Mouse (Mus musculus) adrenal gland, postnatal 10 days (tissue): Measurements from ENCODE around the gene Faap24. TPM values are rescaled to one million over a fixed set of nuclear protein-coding genes. Genes with fewer than 3 reads are reported as not detected.

ENCODE experiments used
- DNase-seq: peaks from one replicate; pipeline ENCODE4 v3.0.0; 2021; ENCODE audit warnings: mixed read lengths
- total RNA-seq, 2 experiments: library from RNA; stranded (reverse); gene quantifications; 2 replicates each; pipeline ENCODE4 v1.2.3; 2021

Gene Faap24
- total RNA-seq, 2 experiments from 2014 or later: 5.1 to 6.9 TPM

GRCm38 (mm10) chr7:35371096-35371495 lies 25.5 kb downstream of the Faap24 start:
- no peak for DNase-seq

DNA sequence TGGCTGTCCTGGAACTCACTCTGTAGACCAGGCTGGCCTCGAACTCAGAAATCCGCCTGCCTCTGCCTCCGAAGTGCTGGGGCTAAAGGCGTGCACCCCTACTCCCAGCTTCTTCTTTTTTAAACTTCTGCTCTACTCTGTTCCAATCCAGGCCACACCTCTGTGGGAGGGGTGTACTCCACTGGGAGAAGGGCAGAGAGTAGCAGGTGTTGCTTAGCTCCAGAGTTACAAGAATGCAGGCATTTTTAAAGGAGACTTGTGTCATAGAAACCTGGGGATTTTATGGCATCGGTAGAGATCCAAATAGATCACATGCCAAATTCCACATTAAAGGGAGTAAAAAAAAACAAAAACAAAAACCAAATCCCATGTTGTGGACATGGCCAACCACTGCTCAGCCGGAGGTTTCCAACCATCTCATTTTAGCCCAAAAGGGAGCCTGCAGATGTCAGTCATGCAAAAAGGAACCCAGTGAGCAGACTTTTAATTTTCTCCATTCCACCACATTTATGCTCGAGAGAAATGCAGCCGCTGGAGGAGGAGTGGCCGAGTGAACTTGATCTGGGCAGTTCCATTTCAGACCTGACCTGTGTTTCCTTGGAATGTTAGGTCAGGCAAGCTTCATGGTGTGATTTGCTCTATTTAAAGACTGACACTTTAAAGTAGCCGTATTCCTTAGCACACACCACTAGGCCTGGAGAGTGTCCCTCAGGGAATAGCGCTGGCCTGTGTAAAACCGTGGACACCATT lies 31.3 kb downstream of the Faap24 start:
- DNase-seq: no peak

GRCm38 (mm10) chr7:35362868-35363267 lies 33.8 kb downstream of the Faap24 start:
- DNase-seq: no peak

DNA sequence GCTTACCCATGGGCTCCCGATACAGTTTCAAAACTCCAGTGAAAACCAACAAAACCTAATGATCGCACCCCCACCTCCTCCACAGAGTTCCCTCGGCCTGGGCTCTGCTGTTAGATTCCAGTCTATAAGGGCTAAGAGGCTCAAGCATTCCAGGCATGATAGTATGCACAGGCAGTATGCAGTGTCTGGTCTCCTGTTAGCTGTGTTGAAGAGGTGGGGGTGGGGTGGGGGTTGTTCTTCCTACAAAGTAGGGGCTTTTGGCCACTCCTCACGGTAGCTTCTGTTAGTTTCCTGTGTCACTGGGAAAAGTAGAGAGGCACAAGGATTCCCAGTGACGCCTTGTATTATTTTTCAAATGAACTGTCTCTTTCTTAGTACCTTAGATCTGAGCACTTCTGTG lies 34.4 kb downstream of the Faap24 start:
- no peak for DNase-seq

DNA sequence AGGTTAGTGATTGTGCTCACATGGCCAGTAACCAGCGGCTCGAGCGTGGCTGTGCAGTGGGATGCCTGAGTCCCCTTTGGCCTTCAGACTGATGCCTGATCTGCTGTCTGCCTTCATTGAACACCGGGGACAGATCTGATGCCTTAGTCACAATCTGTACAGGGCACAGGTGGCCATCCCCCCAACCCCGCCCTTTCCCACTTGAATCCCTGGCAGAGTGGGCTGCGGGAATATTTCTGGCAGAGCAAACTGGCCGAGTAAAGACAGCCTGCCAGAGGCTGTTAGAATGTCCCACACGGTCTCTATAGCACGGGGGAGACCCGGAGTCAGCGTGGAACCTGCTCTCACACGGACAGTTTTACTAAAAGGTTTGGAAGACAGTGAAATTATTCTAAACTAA lies 39.0 kb downstream of the Faap24 start:
- DNase-seq: no peak

DNA sequence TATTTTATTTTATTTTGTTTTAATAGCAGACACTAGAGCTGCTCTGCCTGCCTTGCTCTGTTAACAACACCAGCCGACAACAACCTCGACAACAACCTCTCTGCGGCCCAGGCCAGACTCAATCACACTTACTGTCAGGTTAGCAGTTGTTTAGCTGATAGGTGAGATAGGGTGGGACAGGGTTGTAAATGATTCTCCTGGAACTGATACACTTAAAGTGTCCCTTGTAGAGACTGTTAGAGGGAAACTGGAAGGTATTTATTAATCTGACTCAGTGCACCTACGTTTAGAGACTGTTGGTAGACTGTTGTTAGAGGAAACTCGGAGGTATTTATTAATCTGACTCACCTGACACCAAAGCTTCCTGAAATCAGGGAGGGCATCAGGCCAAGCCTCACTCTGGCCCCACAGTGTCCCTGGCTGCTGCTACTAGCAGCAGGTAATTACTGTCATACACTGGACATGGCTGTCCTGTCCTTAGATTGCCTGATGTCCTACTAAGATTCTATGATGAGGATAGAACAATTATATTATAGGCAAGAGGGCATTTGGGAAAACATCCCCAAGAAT lies 41.2 kb downstream of the Faap24 start:
- DNase-seq: no peak

- no peak for DNase-seq
These were observed 43.3 kb downstream of the Faap24 start for GRCm38 (mm10) chr7:35353306-35353705.

DNA sequence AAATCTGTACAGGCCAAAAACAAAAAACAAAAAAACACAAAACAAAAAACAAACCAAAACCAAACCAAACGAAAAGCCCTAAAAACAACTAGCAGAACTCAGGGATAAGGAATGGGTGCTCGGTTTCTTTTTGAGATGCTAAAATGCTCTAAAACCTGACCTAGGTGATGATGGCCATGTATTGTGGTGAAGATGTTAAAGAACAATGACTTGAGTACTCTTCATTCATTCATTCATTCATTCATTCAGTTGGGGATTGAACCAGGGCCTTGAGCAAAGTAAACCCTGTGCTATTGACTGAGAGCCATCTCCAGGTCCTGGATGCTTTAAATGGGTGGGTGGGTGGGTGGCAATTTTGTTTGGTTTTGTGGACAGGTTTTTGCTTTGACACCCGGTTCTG lies 45.5 kb downstream of the Faap24 start:
- no peak for DNase-seq

- DNase-seq: no peak
These were observed 46.6 kb downstream of the Faap24 start for GRCm38 (mm10) chr7:35349886-35350684.

DNA sequence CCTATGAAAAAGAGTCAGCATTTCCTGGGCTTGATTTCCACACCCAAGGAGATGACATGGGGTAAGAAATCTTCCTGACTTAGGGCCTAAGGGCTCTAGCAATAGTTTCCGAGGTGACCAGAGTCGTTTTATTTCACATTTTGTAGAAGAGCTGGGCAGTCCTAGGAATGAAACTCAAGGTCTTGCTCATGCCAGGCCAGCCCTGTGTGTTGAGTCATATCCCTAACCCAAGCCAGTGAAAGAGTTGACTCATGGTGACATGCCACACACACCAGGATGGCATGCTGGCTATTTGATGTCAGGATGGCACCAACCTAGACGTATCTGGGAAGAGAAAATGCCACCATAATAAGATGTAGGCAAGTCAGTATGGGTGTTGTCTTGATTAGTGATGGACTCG lies 47.6 kb downstream of the Faap24 start:
- peak; percentile 24 for DNase-seq

DNA sequence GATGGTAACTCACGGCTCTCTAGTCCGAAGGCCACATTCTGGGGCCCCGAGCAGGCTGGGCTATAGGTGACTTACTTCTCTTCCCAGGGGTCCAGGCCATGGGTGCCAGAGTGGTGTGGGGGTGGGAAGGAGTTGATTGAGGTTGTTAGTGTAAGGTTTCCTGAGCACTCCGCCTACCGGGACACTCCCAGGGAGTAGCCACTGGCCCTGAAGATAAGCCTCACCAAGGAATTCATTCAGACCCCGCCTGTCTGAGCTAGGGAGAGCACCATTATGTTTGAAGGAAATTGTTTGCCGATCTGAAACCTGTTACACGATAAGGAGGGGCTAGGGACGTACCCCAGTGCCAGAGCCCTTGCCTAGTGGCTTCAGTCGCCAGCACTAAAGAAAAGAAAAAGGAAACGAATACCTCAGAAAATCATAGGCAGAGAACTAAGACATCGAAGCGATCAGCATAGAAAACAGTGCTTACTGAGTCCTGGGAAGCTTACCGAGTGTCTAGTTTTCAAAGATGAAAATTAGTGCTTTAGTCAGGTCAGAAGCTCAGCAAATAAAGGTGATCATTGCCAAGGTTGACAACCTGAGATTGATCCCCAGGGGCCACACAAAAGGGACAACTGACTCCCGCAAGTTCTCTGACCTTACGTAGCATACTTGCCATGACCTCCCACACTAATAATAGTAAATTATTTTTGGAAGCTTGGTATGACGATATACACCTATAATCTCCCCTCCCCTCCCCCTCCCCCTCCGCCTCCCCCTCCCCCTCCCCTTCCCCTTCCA lies 48.5 kb downstream of the Faap24 start:
- no peak for DNase-seq

- DNase-seq: no peak
These were observed 51.8 kb downstream of the Faap24 start for GRCm38 (mm10) chr7:35344785-35345330.

- DNase-seq: no peak
These were observed 54.1 kb downstream of the Faap24 start for GRCm38 (mm10) chr7:35342498-35342897.

Other genes starting within 250 kb of the Faap24 start
- gene Slc7a10, start 210.5 kb downstream of the Faap24 start, total RNA-seq: 1 to 10 TPM; 2.0 to 3.8 TPM
- 10 to 100 TPM; 15.6 to 17.7 TPM for gene Lrp3, start 181.3 kb downstream of the Faap24 start, total RNA-seq
- 10 to 100 TPM; 11.7 to 17.2 TPM for gene Gpatch1, start 78.4 kb downstream of the Faap24 start, total RNA-seq
- gene Rhpn2, start 62.7 kb downstream of the Faap24 start, total RNA-seq: 1 to 10 TPM; 4.2 to 4.5 TPM
- gene Cep89, start 199 bp upstream of the Faap24 start, total RNA-seq: 10 to 100 TPM; 18.2 to 26.4 TPM
- gene Slc7a9, start 52.0 kb upstream of the Faap24 start, total RNA-seq: not detected
- gene Tdrd12, start 140.9 kb upstream of the Faap24 start, total RNA-seq: under 1 TPM; 0.30 to 0.33 TPM
- gene Nudt19, start 159.5 kb upstream of the Faap24 start, total RNA-seq: 10 to 100 TPM; 54.1 to 64.3 TPM
- under 1 TPM; 0.51 to 0.88 TPM for gene Rgs9bp, start 188.7 kb upstream of the Faap24 start, total RNA-seq
- gene Ankrd27, start 189.4 kb upstream of the Faap24 start, total RNA-seq: 10 to 100 TPM; 30.1 to 35.3 TPM